Mouse (Mus musculus): ENCODE measurements around the gene Atf3. TPM values are rescaled to one million over a fixed set of nuclear protein-coding genes. Genes with fewer than 3 reads are reported as not detected.
A peak's percentile ranks its signal among the peaks of the same experiment; 100 is the strongest.
"Not testable (repeated sequence)": the region's sequence is repeated elsewhere in the genome, so short reads cannot be mapped to it uniquely, and the experiment has no call there.

Atf3 gene
- total RNA-seq, 2 experiments from 2014 or later, result 0.68 to 1.2 TPM

GRCm38 (mm10) chr1:191178511-191179188 is 39.2 kb downstream of the Atf3 start:
- intact Hi-C loops (cut with DNase I), result no loop called here
- no peak for DNase-seq (ENCODE audit: low spot score in 2 of 2)

- no peak for DNase-seq (ENCODE audit: low spot score in 2 of 2)
- intact Hi-C loops (cut with DNase I), result no loop called here
Observed at GRCm38 (mm10) chr1:191176887-191177286, 41.0 kb downstream of the Atf3 start.

- intact Hi-C loops (cut with DNase I), result loop anchor here (5.0 kb wide), 1 partner anchor 75 kb away; the partner anchor contains the start of gene Batf3
- DNase-seq (ENCODE audit: low spot score in 2 of 2), result peak; percentile 45 to 50
Observed at GRCm38 (mm10) chr1:191172487-191172886, 45.4 kb downstream of the Atf3 start.

GRCm38 (mm10) chr1:191170444-191170843 is 47.4 kb downstream of the Atf3 start:
- no peak for DNase-seq (ENCODE audit: low spot score in 2 of 2)
- intact Hi-C loops (cut with DNase I), result loop anchor here (5.0 kb wide), 1 partner anchor 73 kb away; the partner anchor contains the start of gene Batf3

GRCm38 (mm10) chr1:191166189-191166588 is 51.6 kb downstream of the Atf3 start:
- no peak for DNase-seq (ENCODE audit: low spot score in 2 of 2)
- intact Hi-C loops (cut with DNase I), result no loop called here

- intact Hi-C loops (cut with DNase I), result no loop called here
- no peak for DNase-seq (ENCODE audit: low spot score in 2 of 2)
Observed at GRCm38 (mm10) chr1:191164717-191165116, 53.1 kb downstream of the Atf3 start, which contains the start of gene Fam71a. Gene Fam71a, minus strand, starts transcription at chr1:191164817.

- intact Hi-C loops (cut with DNase I), result no loop called here
- no peak for DNase-seq (ENCODE audit: low spot score in 2 of 2)
Observed at GRCm38 (mm10) chr1:191154314-191154713, 63.5 kb downstream of the Atf3 start.

GRCm38 (mm10) chr1:191153052-191153451 is 64.8 kb downstream of the Atf3 start:
- intact Hi-C loops (cut with DNase I), result no loop called here
- DNase-seq (ENCODE audit: low spot score in 2 of 2), result peak; percentile 10 to 29

GRCm38 (mm10) chr1:191150924-191151605 is 66.8 kb downstream of the Atf3 start:
- DNase-seq (ENCODE audit: low spot score in 2 of 2), result no peak
- intact Hi-C loops (cut with DNase I), result no loop called here

- not testable (repeated sequence) for DNase-seq (ENCODE audit: low spot score in 2 of 2)
Observed at GRCm38 (mm10) chr1:191149489-191149888, 68.3 kb downstream of the Atf3 start.

GRCm38 (mm10) chr1:191140983-191141382 is 76.9 kb downstream of the Atf3 start:
- intact Hi-C loops (cut with DNase I), result no loop called here
- no peak for DNase-seq (ENCODE audit: low spot score in 2 of 2)

More at GRCm38 (mm10) chr1:191149489-191149888, 68.3 kb downstream of the Atf3 start:
- intact Hi-C loops (cut with DNase I), result not testable (repeated sequence)

GRCm38 (mm10) chr1:191138874-191139495 is 78.9 kb downstream of the Atf3 start:
- intact Hi-C loops (cut with DNase I), result no loop called here
- no peak for DNase-seq (ENCODE audit: low spot score in 2 of 2)

GRCm38 (mm10) chr1:191138436-191138835 is 79.4 kb downstream of the Atf3 start:
- DNase-seq (ENCODE audit: low spot score in 2 of 2), result no peak
- intact Hi-C loops (cut with DNase I), result no loop called here

- no peak for DNase-seq (ENCODE audit: low spot score in 2 of 2)
- intact Hi-C loops (cut with DNase I), result no loop called here
Observed at GRCm38 (mm10) chr1:191135406-191135805, 82.4 kb downstream of the Atf3 start.

- intact Hi-C loops (cut with DNase I), result no loop called here
- DNase-seq (ENCODE audit: low spot score in 2 of 2), result no peak
Observed at GRCm38 (mm10) chr1:191132934-191133333, 84.9 kb downstream of the Atf3 start.

GRCm38 (mm10) chr1:191132240-191132639 is 85.6 kb downstream of the Atf3 start:
- intact Hi-C loops (cut with DNase I), result no loop called here
- no peak for DNase-seq (ENCODE audit: low spot score in 2 of 2)

GRCm38 (mm10) chr1:191131692-191132091 is 86.1 kb downstream of the Atf3 start:
- no peak for DNase-seq (ENCODE audit: low spot score in 2 of 2)
- intact Hi-C loops (cut with DNase I), result no loop called here

GRCm38 (mm10) chr1:191125811-191126638 is 91.8 kb downstream of the Atf3 start:
- peak in 1 of 2 experiments; percentile 22 for DNase-seq (ENCODE audit: low spot score in 2 of 2)
- intact Hi-C loops (cut with DNase I), result loop anchor here (5.0 kb wide), 1 partner anchor 184 kb away; no protein-coding TSS in a partner anchor

- no peak for DNase-seq (ENCODE audit: low spot score in 2 of 2)
- intact Hi-C loops (cut with DNase I), result no loop called here
Observed at GRCm38 (mm10) chr1:191124288-191124687, 93.6 kb downstream of the Atf3 start.

- no peak for DNase-seq (ENCODE audit: low spot score in 2 of 2)
- intact Hi-C loops (cut with DNase I), result no loop called here
Observed at GRCm38 (mm10) chr1:191123696-191124095, 94.1 kb downstream of the Atf3 start.

All from left cerebral cortex, postnatal 36 days (tissue).